Mouse (Mus musculus) E14TG2a.4 (cell line): ENCODE results near the gene Fam243.

ENCODE experiments used
- CTCF ChIP-seq: conservative IDR thresholded peaks from 2 replicates; pipeline ENCODE4 v1.5.1; 2014; ENCODE audit warnings: low read length
- NANOG ChIP-seq: IDR thresholded peaks from 2 replicates; pipeline ENCODE4 v1.6.1; 2014; ENCODE audit warnings: borderline replicate concordance, low read length, mixed read lengths

DNA sequence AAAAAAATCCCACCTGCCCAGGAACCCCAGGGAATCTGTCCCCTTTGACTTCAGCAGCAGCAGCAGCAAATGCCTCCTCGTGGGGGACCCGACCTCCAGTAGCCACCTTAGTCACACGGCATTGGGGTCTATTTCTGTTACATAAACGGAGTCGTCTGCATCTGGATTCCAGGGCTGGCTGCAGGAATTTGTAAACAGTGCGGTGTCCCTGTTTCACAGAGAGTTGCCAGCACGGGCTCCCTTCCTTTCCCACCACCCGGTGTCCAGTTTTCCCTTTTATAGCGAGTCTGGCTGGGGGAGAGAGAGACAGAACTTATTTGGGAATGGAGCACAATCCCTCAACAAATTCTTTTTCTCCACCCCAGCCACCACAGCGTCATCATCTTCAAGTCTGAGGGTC is 36.2 kb downstream of the Fam243 start:
- TF ChIP-seq NANOG: no peak
- TF ChIP-seq CTCF: no peak
